Mouse (Mus musculus): ENCODE data around the gene Rbmy.
"Not testable (repeated sequence)": the region's sequence is repeated elsewhere in the genome, so short reads cannot be mapped to it uniquely, and the experiment has no call there.

The Rbmy gene

DNA sequence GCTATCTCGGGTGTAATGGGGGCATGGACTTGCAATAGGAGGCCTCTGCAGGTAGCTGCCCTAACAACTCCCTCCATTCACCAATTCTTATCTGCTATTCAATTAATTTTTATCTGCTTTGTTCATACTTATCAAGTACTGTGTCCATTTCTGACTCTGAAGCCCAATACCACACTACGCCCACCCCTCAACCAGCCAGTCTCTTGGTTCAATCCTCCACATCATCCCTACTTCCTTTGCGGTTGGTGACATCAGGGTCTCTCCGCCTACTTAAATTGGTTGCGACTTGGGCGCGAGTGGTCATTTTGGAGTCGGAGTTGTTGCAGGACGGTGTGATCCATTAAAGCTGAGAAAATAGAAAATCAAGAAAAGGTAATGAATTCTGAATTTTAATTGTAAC, at the start of gene Rbmy, which contains the start of gene Gm10256:
Gene Rbmy (plus strand): TSS at position 301 of the 400 bp plus-strand sequence.
Gene Gm10256 (plus strand): TSS at position 320 of the 400 bp plus-strand sequence.
- not testable (repeated sequence) for DNase-seq (ENCODE audit: low spot score)

DNA sequence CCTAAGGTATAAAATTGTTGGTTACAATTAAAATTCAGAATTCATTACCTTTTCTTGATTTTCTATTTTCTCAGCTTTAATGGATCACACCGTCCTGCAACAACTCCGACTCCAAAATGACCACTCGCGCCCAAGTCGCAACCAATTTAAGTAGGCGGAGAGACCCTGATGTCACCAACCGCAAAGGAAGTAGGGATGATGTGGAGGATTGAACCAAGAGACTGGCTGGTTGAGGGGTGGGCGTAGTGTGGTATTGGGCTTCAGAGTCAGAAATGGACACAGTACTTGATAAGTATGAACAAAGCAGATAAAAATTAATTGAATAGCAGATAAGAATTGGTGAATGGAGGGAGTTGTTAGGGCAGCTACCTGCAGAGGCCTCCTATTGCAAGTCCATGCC, 34.4 kb upstream of the Rbmy start, which contains the start of gene Gm4064:
Gene Gm4064 (minus strand): TSS at position 101 of the 400 bp plus-strand sequence.
- DNase-seq (ENCODE audit: low spot score), result not testable (repeated sequence)
